Mouse (Mus musculus): Measurements from ENCODE around the gene B2m. TPM values are rescaled to one million over a fixed set of nuclear protein-coding genes. Genes with fewer than 3 reads are reported as not detected.

The B2m gene
- total RNA-seq, 2 experiments from 2014 or later, result 297 to 515 TPM

DNA sequence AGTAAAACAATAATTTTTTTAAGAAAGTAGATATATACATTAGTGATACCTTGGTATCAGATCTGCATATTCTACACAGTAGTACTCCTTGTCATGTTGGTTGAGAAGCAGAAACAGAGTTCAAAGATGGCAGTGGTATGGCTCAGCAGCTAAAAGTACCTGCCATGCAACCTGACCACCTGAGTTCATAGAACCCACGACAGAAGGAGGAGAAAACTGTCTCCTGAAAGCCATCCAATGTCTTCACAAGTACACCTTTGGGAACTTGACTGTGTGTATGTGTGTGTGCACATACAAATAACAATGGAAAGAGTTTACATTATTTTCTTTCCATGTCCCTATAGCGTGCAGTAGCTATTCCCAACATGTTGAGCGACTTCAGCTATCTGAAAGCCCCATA lies 2.2 kb downstream of the B2m start:
- DNase-seq, result no peak

- DNase-seq, result no peak
Observed at GRCm38 (mm10) chr2:122151221-122151620, 3.7 kb downstream of the B2m start.

DNA sequence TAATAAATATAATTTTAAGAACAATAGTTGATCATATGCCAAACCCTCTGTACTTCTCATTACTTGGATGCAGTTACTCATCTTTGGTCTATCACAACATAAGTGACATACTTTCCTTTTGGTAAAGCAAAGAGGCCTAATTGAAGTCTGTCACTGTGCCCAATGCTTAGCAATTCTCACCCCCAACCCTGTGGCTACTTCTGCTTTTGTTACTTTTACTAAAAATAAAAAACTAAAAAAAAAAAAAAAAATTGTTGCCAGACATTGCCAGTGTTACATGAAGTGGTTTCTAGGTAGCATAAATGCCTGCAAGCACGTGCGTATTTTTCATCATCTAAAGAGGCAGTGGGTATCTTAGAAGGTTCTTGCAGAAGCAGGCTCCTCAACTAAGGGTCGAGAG lies 5.4 kb downstream of the B2m start:
- DNase-seq, result no peak

DNA sequence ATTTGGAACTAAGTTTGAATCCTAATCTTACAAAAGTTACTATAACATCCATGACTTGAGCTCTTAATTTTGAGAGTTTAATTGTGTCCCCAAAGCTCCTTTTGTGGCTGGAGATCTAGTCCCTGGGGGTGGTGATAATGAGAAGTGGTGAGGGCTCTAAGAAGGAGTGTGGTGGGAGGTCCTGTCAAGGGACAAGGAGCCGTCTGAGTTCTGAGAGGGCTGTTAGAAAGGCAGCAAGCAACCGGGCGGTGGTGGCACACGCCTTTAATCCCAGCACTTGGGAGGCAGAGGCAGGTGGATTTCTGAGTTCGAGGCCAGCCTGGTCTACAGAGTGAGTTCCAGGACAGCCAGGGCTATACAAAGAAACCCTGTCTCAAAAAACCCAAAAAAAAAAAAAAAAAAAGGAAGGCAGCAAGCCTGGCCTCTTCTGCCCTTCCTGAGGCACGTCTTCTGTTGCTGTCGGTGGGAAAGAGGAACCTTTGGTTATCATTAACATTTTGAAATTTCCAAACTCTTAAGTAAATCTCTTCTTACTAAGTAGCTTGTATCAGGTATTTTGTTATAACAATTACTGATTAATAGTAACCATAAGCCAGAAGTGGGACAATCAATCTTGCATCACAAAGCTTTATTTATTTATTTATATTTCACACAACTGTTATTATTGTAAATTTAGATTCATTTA lies 6.3 kb downstream of the B2m start:
- no peak for DNase-seq

DNA sequence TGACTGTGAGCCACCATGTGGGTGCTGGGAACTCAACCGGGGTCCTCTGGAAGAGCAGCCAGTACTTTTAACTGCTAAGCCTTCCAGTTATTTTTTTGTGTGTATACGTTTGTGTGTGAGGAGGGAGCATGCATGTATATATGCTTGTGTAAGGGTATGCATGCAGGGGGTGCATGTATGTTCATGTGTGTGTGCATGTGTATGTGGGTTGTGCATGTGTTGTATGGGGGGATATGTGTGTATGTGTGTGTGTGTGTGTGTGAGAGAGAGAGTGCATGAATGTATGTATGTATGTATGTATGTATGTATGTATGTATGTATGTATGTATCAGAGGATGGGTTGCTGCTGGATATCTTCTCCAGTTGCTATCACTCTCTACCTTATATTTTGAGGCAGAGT lies 7.0 kb downstream of the B2m start:
- no peak for DNase-seq

DNA sequence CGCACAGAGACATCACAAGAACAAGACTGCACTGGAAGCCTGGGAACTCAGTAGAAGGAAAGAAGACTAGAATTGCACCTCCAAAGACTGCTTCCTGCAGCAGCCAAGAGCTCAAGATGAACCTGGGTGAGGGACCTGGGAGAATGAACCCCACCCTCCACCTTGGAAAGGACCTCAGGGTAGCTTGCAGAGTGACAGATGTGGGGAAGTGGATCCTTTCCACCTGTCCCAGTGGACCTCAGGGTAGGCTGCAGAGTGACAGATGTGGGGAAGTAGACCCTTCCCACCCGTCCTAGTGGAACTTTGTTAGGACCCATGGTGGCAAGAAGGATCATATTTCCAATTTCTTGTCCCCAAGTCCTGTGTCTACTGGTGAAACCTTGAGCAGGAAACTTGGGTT lies 7.8 kb downstream of the B2m start:
- no peak for DNase-seq

DNA sequence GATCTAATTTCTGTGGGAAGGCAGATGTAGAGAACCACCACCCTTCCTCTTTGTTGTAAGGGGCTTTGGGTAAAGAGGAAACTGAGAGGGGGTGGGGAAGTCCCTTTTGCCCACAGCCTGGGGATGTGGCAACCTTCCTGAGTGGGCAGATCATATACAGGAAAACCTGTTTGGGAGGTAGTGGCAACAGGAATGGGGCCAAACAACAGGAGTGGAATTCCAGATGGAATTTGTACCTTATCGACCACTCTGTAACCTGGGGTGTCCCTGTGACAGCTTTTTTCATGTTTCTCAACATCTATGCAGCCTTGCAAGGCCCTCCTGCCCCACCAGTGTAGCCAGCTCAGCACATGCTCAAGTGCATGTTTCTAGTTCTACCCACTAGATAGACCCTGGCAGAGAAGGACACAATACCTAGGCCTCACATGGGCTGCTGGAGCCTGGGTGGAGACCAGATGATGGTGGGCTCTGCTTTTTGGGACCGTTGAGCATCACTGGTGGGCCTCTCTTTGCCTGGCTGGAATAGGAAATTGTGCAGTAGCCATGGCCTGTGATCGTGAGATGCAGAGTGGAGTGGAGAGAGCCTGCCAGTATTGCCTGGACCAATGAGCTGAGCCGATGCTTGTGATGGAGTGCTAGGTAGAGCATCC lies 8.7 kb downstream of the B2m start:
- DNase-seq, result no peak

DNA sequence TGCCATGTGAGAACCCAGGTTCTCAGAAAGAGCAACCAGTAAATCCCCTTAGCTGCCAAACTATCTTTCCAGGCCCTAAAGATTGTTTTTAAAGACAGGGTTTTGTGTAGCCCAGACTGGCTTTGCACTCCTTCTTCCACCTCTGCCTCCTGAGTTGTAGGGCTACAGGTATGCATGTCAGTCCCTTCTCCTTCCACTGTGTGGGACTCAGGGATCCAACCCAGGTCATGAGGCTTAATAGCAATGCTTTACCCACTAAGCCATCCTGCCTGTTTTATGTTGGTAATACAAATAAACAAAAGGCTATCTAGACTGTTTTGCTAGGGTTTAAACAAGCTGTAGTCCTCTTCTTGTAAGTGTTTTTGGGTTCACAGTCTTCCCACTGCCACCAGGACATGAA lies 10.1 kb downstream of the B2m start:
- DNase-seq, result no peak

DNA sequence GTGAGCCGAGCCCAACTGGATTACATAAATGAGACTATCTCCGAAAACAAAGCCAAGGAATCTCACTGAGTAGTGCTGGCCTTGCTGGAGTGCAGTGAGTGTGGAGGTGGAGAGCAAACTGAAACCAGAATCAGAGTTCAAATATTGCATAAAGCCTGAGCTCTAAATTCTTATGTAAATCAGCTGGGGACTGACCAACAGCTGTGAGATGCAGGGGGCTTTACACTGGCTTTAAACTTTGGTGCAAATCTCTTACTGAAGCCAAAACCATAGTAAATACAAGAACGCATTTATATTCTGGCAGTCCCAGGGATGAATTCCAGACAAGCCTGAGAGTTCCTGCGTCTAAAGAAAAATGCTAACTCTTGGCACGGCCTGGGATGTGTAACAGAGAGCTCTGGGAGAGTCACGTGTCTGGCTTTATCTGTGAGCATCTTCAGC lies 10.9 kb downstream of the B2m start:
- DNase-seq, result no peak

DNA sequence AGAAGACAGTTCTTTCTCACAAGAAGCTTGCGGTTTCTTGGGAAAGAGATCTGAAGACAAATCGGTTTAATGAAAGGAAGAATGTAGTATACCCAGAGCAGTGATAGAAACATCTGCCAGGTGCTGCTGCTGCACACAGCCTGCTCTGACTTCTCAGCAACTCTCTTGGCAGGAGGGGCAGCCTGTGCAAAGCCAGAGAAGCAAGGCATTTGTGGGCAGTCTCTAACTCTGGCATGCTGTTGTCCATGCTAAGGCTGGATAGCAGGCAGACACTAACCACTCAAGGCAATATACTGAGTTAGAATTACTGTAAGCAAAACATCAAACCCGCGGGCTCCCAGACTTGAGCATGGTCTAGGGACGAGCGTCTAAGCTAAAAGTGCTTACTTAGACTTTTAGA lies 12.2 kb downstream of the B2m start:
- no peak for DNase-seq

- DNase-seq, result peak; percentile 84 to 95
Observed at GRCm38 (mm10) chr2:122160680-122161079, 13.2 kb downstream of the B2m start, which contains the start of gene Trim69. Gene Trim69 (plus strand): TSS chr2:122160700.

- no peak for DNase-seq
Observed at GRCm38 (mm10) chr2:122161542-122161941, 14.1 kb downstream of the B2m start.

DNA sequence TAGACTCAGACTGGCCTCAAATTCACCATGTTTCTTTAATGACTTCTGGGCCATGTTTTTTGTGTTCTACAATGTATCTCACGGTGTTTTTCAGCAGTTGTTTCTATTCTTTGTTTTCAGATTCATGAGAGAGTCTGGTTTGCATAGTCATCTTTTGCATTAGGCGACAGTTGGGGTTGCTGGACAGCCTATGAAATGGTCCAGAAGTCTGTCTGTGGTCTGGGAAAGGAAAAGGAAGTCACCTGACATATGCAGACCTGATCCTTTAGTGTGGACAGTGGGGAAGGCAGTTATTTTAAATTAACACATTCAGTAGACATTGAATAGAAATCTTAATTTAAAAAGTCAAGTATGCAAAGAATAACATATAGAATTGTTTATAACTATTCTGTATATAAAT lies 15.0 kb downstream of the B2m start:
- DNase-seq, result no peak

GRCm38 (mm10) chr2:122163430-122164195 lies 16.1 kb downstream of the B2m start:
- DNase-seq, result no peak

DNA sequence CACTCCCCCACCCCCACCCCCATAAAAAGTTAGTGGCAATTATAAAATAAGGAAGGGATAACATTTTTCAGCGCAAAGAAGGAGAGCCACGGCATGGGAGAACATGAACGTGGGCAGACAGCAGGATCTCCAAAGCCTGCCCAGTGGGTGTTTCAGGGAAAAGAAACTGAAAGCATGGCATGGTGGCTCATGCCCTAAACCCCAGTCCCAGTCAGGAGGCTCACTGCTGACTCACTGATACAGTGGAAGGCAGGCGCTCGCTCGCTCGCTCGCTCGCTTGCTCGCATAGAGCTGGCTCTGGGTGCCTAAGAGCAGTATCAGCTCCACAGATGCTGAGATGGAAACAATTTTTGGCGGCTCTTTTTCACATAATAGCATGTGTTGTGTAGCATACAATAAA lies 16.8 kb downstream of the B2m start:
- no peak for DNase-seq

DNA sequence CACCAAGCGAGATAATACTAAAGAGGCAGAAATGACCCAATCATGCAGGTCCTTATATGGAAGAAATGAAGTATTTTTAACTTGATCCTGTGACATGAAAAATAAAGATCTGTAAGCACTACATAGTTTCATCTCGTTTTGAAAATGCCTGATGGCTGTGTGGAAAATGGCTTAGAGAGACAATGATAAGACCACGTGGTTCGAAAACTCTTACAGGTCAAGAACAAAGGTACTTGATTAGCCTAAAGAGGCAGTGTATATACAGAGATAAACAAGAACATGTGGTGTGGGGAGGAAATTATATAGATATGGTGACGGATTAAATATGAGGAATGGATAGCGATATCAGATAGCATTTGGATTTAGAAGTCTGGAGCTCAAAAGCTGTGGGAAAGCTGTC lies 23.8 kb downstream of the B2m start:
- DNase-seq, result no peak

GRCm38 (mm10) chr2:122172188-122172587 lies 24.7 kb downstream of the B2m start:
- DNase-seq, result no peak

- DNase-seq, result no peak
Observed at GRCm38 (mm10) chr2:122180051-122180822, 32.8 kb downstream of the B2m start.

DNA sequence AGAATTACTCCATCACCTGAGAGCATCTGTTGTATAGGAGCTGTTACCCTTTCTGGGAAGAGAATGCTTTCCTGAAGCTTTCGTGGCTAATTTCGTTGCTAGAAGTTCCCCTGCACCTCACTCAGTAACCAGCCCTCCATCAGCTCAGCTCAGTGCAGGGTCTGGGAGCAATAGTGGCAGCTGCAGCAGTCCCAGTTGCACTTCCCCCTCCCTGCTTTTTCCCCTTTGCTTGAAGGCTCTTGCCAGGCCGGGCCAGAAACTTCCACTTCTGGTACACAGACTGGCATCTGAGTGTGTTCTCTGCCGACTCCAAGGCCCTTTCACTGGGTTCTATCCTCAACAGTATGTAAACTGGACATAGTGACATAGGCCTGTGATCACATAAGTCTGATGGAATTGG lies 37.6 kb downstream of the B2m start:
- no peak for DNase-seq

GRCm38 (mm10) chr2:122186106-122186505 lies 38.6 kb downstream of the B2m start, which contains the start of the genes Patl2 and Terb2:
Gene Patl2 (minus strand): TSS chr2:122186189.
Gene Terb2 (plus strand): TSS chr2:122186272.
- no peak for DNase-seq

- DNase-seq, result no peak
Observed at GRCm38 (mm10) chr2:122186751-122187150, 39.3 kb downstream of the B2m start.

DNA sequence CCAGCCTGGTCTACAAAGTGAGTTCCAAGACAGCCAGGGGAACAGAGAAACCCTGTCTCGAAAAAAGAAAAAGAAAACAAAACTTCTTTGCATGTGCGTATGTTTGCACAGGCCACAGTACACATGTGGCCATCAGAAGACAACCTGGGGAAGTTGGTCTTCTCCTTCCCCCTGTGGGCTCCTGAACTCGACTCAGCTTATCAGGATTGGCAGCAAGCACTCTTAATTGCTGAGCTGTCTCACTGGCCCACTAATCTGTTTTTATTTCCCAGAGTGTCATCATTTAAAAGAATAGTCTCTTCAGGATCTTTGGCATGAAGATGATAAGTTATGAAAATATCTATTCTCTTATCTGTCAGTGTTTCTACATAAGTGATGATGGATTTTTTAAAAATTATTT lies 44.4 kb downstream of the B2m start:
- no peak for DNase-seq
